Mouse (Mus musculus) stomach, postnatal 0 days (tissue): Measurements from ENCODE around the gene Mmrn1. TPM values are rescaled to one million over a fixed set of nuclear protein-coding genes. Genes with fewer than 3 reads are reported as not detected.

ENCODE experiments used
- ATAC-seq: fragments of 200-750 bp; cut with Nextera tagmentation; 2 replicates; pipeline ENCODE4 v1.8.0; 2017; ENCODE audit not compliant: low FRiP score, low TSS enrichment
- DNase-seq: peaks from one replicate; pipeline ENCODE4 v3.0.0-alpha.2; 2016; ENCODE audit warnings: low spot score
- H3K27ac ChIP-seq: fragments of 300-500 bp; sonication (generic); replicated peaks from 2 replicates; pipeline ENCODE4 v1.5.1; 2014; ENCODE audit warnings: mild to moderate bottlenecking, control low read depth
- H3K27me3 ChIP-seq: fragments of 300-500 bp; sonication (generic); 2 replicates; pipeline ENCODE4 v1.6.1; 2014; ENCODE audit warnings: low read length; ENCODE audit not compliant: control insufficient read depth, insufficient read depth
- H3K36me3 ChIP-seq: fragments of 300-500 bp; sonication (generic); 2 replicates; pipeline ENCODE4 v1.6.1; 2014; ENCODE audit warnings: low read length, mixed read lengths; ENCODE audit not compliant: control insufficient read depth, insufficient read depth
- H3K4me1 ChIP-seq: fragments of 300-500 bp; sonication (generic); replicated peaks from 2 replicates; pipeline ENCODE4 v1.6.1; 2014; ENCODE audit warnings: antibody characterized with exemption; ENCODE audit not compliant: control insufficient read depth, insufficient read depth
- H3K4me2 ChIP-seq: fragments of 300-500 bp; sonication (generic); replicated peaks from 2 replicates; pipeline ENCODE4 v1.6.1; 2014; ENCODE audit warnings: low read depth, mild to moderate bottlenecking, control low read depth, moderate library complexity
- H3K4me3 ChIP-seq: fragments of 300-500 bp; sonication (generic); 2 replicates; pipeline ENCODE4 v1.5.1; 2014; ENCODE audit warnings: low read depth, low read length, control low read depth
- H3K9ac ChIP-seq: fragments of 300-500 bp; sonication (generic); 2 replicates; pipeline ENCODE4 v1.6.1; 2014; ENCODE audit warnings: mild to moderate bottlenecking, low read length, control low read depth, mixed read lengths
- H3K9me3 ChIP-seq: fragments of 300-500 bp; sonication (generic); 2 replicates; pipeline ENCODE4 v1.6.1; 2016; ENCODE audit warnings: low read length; ENCODE audit not compliant: control insufficient read depth
- CTCF ChIP-seq: IDR thresholded peaks from 2 replicates; pipeline ENCODE4 v1.5.1; 2016; ENCODE audit warnings: antibody characterized with exemption, low read depth, mild to moderate bottlenecking, moderate library complexity
- EP300 ChIP-seq: optimal IDR thresholded peaks from 2 replicates; pipeline ENCODE3; 2016; ENCODE audit warnings: antibody characterized with exemption
- WGBS: fragments of 180-500 bp; shearing (Covaris S2); extraction: QIAGEN DNeasy Blood & Tissue Kit; methylation state at CpG from one replicate; pipeline ENCODE4 v1.1.7; 2014; 5-methylcytosine and 5-hydroxymethylcytosine counted together
- polyA plus RNA-seq: library from polyadenylated mRNA; unstranded; fragments of >200 nt; fragmentation: Nextera tagmentation; extraction: Ambion mirVana; gene quantifications from 2 replicates; pipeline ENCODE4 v1.2.1, GENCODE M21; 2015

Mmrn1 gene
- polyA plus RNA-seq, 1 experiment from 2014 or later, result 1.6 TPM

GRCm38 (mm10) chr6:60993386-60994108 lies 68.8 kb downstream of the Mmrn1 start:
- no peak overlapping the region for H3K9ac ChIP-seq
- H3K27me3 ChIP-seq, result no peaks in the 10 kb centered on the region
- ATAC-seq (no peak), DNase-seq (no peak)
- H3K4me1 ChIP-seq, result no peaks in the 10 kb centered on the region
- H3K4me3 ChIP-seq, result no peak overlapping the region
- no peaks in the 10 kb centered on the region for H3K36me3 ChIP-seq
- TF ChIP-seq CTCF, result no peak
- no peak for TF ChIP-seq EP300
- no peak overlapping the region; the same call in 1 of the 2 replicates for H3K4me2 ChIP-seq
- WGBS, result 75% methylated on average over 4 of the region's 4 CpGs
- no peak overlapping the region for H3K27ac ChIP-seq
- no peaks in the 10 kb centered on the region for H3K9me3 ChIP-seq

GRCm38 (mm10) chr6:60994114-60994513 lies 69.3 kb downstream of the Mmrn1 start:
- no peak overlapping the region for H3K4me3 ChIP-seq
- H3K27me3 ChIP-seq, result no peaks in the 10 kb centered on the region
- no peak for TF ChIP-seq EP300
- no peak for TF ChIP-seq CTCF
- DNase-seq (peak; percentile 28), ATAC-seq (peak; percentile 71; the same call in 1 of the 2 replicates)
- no peak overlapping the region for H3K27ac ChIP-seq
- H3K36me3 ChIP-seq, result no peaks in the 10 kb centered on the region
- no peaks in the 10 kb centered on the region for H3K9me3 ChIP-seq
- WGBS, result 29% methylated on average over 6 of the region's 6 CpGs
- H3K4me1 ChIP-seq, result no peaks in the 10 kb centered on the region
- H3K9ac ChIP-seq, result no peak overlapping the region
- peak overlapping the region; percentile 1; the same call in 1 of the 2 replicates for H3K4me2 ChIP-seq

GRCm38 (mm10) chr6:60994521-60994920 lies 69.7 kb downstream of the Mmrn1 start:
- TF ChIP-seq EP300 (no peak), CTCF (no peak)
- Histone ChIP-seq H3K27me3 (no peaks in the 10 kb centered on the region), H3K4me2 (0 out of 2 replicates have a peak overlapping the region, but pooled peaks have one; percentile 1), H3K9me3 (no peaks in the 10 kb centered on the region), H3K9ac (no peak overlapping the region), H3K4me3 (no peak overlapping the region), H3K36me3 (no peaks in the 10 kb centered on the region), H3K27ac (no peak overlapping the region), H3K4me1 (no peaks in the 10 kb centered on the region)
- no peak for DNase-seq
- WGBS, result 42% methylated on average over 10 of the region's 10 CpGs
- ATAC-seq, result peak; percentile 24; the same call in 1 of the 2 replicates

GRCm38 (mm10) chr6:60995596-60995995 lies 70.8 kb downstream of the Mmrn1 start:
- H3K27me3 ChIP-seq, result no peaks in the 10 kb centered on the region
- ATAC-seq (no peak), DNase-seq (no peak)
- no peak for TF ChIP-seq EP300
- TF ChIP-seq CTCF, result no peak
- H3K9ac ChIP-seq, result no peak overlapping the region
- no peak overlapping the region for H3K27ac ChIP-seq
- no peaks in the 10 kb centered on the region for H3K4me1 ChIP-seq
- no peak overlapping the region for H3K4me3 ChIP-seq
- H3K9me3 ChIP-seq, result no peaks in the 10 kb centered on the region
- H3K4me2 ChIP-seq, result no peak overlapping the region
- no peaks in the 10 kb centered on the region for H3K36me3 ChIP-seq
- WGBS, result 68% methylated on average over 6 of the region's 6 CpGs

GRCm38 (mm10) chr6:60996328-60996727 lies 71.6 kb downstream of the Mmrn1 start:
- Histone ChIP-seq H3K27me3 (no peaks in the 10 kb centered on the region), H3K4me3 (no peak overlapping the region), H3K9me3 (no peaks in the 10 kb centered on the region), H3K36me3 (no peaks in the 10 kb centered on the region), H3K4me2 (no peak overlapping the region), H3K9ac (no peak overlapping the region), H3K27ac (no peak overlapping the region), H3K4me1 (no peaks in the 10 kb centered on the region)
- no peak for ATAC-seq
- DNase-seq, result no peak
- WGBS, result 81% methylated on average over 1 of the region's 1 CpGs
- TF ChIP-seq EP300 (no peak), CTCF (no peak)

GRCm38 (mm10) chr6:61001003-61001790 lies 76.4 kb downstream of the Mmrn1 start:
- TF ChIP-seq CTCF, result no peak
- no peak for TF ChIP-seq EP300
- H3K9ac ChIP-seq, result no peak overlapping the region

More at GRCm38 (mm10) chr6:61001003-61001790, 76.4 kb downstream of the Mmrn1 start:
- Histone ChIP-seq H3K4me1 (no peaks in the 10 kb centered on the region), H3K4me2 (no peak overlapping the region), H3K36me3 (no peaks in the 10 kb centered on the region), H3K27me3 (no peaks in the 10 kb centered on the region), H3K9me3 (no peaks in the 10 kb centered on the region), H3K27ac (no peak overlapping the region), H3K4me3 (no peak overlapping the region)
- ATAC-seq (no peak), DNase-seq (no peak)
- WGBS, result 86% methylated on average over 6 of the region's 6 CpGs
